Mouse (Mus musculus): ENCODE measurements at regions not wholly inside any gene's neighbourhood (a gene's known extent, or its start where the extent isn't known, plus 50 kb on each side); places are given as distances from the start of the nearest gene placed in this dataset.

- DNase-seq (ENCODE audit: low spot score in 2 of 2), result no peak
Observed at GRCm38 (mm10) chr1:35926191-35927048, 141.8 kb upstream of the Hs6st1 start.

GRCm38 (mm10) chr1:35927049-35927415 lies 141.2 kb upstream of the Hs6st1 start:
- DNase-seq (ENCODE audit: low spot score in 2 of 2), result no peak

GRCm38 (mm10) chr1:35930351-35930750 lies 137.8 kb upstream of the Hs6st1 start:
- DNase-seq (ENCODE audit: low spot score in 2 of 2), result no peak

- DNase-seq (ENCODE audit: low spot score in 2 of 2), result no peak
Observed at GRCm38 (mm10) chr1:35931056-35931455, 137.1 kb upstream of the Hs6st1 start.

- DNase-seq (ENCODE audit: low spot score in 2 of 2), result no peak
Observed at GRCm38 (mm10) chr1:35933511-35933910, 134.7 kb upstream of the Hs6st1 start.

GRCm38 (mm10) chr1:35935099-35935651 lies 133.0 kb upstream of the Hs6st1 start:
- DNase-seq (ENCODE audit: low spot score in 2 of 2), result no peak

- DNase-seq (ENCODE audit: low spot score in 2 of 2), result no peak
Observed at GRCm38 (mm10) chr1:35936362-35937093, 131.7 kb upstream of the Hs6st1 start.

GRCm38 (mm10) chr1:35940236-35940635 lies 128.0 kb upstream of the Hs6st1 start:
- no peak for DNase-seq (ENCODE audit: low spot score in 2 of 2)

GRCm38 (mm10) chr1:35941642-35942077 lies 126.5 kb upstream of the Hs6st1 start:
- DNase-seq (ENCODE audit: low spot score in 2 of 2), result no peak

GRCm38 (mm10) chr1:35942222-35942621 lies 126.0 kb upstream of the Hs6st1 start:
- DNase-seq (ENCODE audit: low spot score in 2 of 2), result no peak

- no peak for DNase-seq (ENCODE audit: low spot score in 2 of 2)
Observed at GRCm38 (mm10) chr1:35943800-35944199, 124.4 kb upstream of the Hs6st1 start.

GRCm38 (mm10) chr1:35944376-35944775 lies 123.8 kb upstream of the Hs6st1 start:
- DNase-seq (ENCODE audit: low spot score in 2 of 2), result no peak

- DNase-seq (ENCODE audit: low spot score in 2 of 2), result no peak
Observed at GRCm38 (mm10) chr1:35944849-35945248, 123.4 kb upstream of the Hs6st1 start.

GRCm38 (mm10) chr1:35945596-35945995 lies 122.6 kb upstream of the Hs6st1 start:
- DNase-seq (ENCODE audit: low spot score in 2 of 2), result no peak

- DNase-seq (ENCODE audit: low spot score in 2 of 2), result no peak
Observed at GRCm38 (mm10) chr1:35948104-35948503, 120.1 kb upstream of the Hs6st1 start.

- DNase-seq (ENCODE audit: low spot score in 2 of 2), result no peak
Observed at GRCm38 (mm10) chr1:35951082-35951481, 117.1 kb upstream of the Hs6st1 start.

GRCm38 (mm10) chr1:35953721-35954120 lies 114.5 kb upstream of the Hs6st1 start:
- DNase-seq (ENCODE audit: low spot score in 2 of 2), result no peak

GRCm38 (mm10) chr1:35957425-35958372 lies 110.5 kb upstream of the Hs6st1 start:
- DNase-seq (ENCODE audit: low spot score in 2 of 2), result no peak

- no peak for DNase-seq (ENCODE audit: low spot score in 2 of 2)
Observed at GRCm38 (mm10) chr1:35959729-35960128, 108.5 kb upstream of the Hs6st1 start.

GRCm38 (mm10) chr1:35960844-35961243 lies 107.4 kb upstream of the Hs6st1 start:
- DNase-seq (ENCODE audit: low spot score in 2 of 2), result no peak

GRCm38 (mm10) chr1:35961923-35962322 lies 106.3 kb upstream of the Hs6st1 start:
- no peak for DNase-seq (ENCODE audit: low spot score in 2 of 2)

GRCm38 (mm10) chr1:35968489-35968888 lies 99.7 kb upstream of the Hs6st1 start:
- DNase-seq (ENCODE audit: low spot score in 2 of 2), result no peak
